Mouse (Mus musculus): ENCODE measurements around the gene Eps8l1. TPM values are rescaled to one million over a fixed set of nuclear protein-coding genes. Genes with fewer than 3 reads are reported as not detected.

The Eps8l1 gene
- total and polyA plus RNA-seq, 3 experiments, result 0.01 to 0.19 TPM; not detected in 1

GRCm38 (mm10) chr7:4449211-4449610 lies 11.3 kb upstream of the Eps8l1 start:
- Histone ChIP-seq H3K27me3 (ENCODE audit: control insufficient read depth in 1 of 2, insufficient read depth in 2 of 2, low read length in 2 of 2) (no peaks in the 10 kb centered on the region; a peak in 1 of 4 replicates), H3K4me1 (ENCODE audit: control insufficient read depth in 1 of 2, insufficient read depth in 2 of 2, low read length in 2 of 2) (peaks cover 0 to 9% of the 10 kb centered on the region in 2 experiments; a peak in 2 of 4 replicates), H3K9me3 (replicated peaks; ENCODE audit: insufficient read depth, low read length) (no peaks in the 10 kb centered on the region), H3K9ac (ENCODE audit: control insufficient read depth, low read depth, low read length, poor library complexity, severe bottlenecking) (no peak overlapping the region), H3K79me2 (ENCODE audit: control insufficient read depth, insufficient read depth, low read length, poor library complexity) (peaks cover 7% of the 10 kb centered on the region), H3K4me3 (ENCODE audit: control insufficient read depth in 1 of 2, insufficient read depth in 1 of 2, low read depth in 2 of 2, low read length in 2 of 2) (no peak overlapping the region), H3K27ac (ENCODE audit: control insufficient read depth, low read depth, low read length) (no peak overlapping the region), H3K36me3 (ENCODE audit: control insufficient read depth in 1 of 2, insufficient read depth in 2 of 2, low read length in 2 of 2) (peaks cover 0 to 5% of the 10 kb centered on the region in 2 experiments; a peak in 2 of 4 replicates)
- TF ChIP-seq HCFC1 (IDR thresholded peaks at IDR 0.05; ENCODE audit: low read depth, low read length) (no peak), GATA1 (IDR thresholded peaks at IDR 0.05; ENCODE audit: low read depth, low read length) (no peak), MAFK (IDR thresholded peaks at IDR 0.05; ENCODE audit: borderline replicate concordance, low read depth, low read length) (no peak), MAX (IDR thresholded peaks at IDR 0.05; ENCODE audit: low read length) (no peak), TBP (IDR thresholded peaks at IDR 0.05; ENCODE audit: low read depth, low read length) (no peak), MAZ (IDR thresholded peaks at IDR 0.05; ENCODE audit: low read depth, low read length) (no peak), POLR2AphosphoS5 (IDR thresholded peaks at IDR 0.05; ENCODE audit: borderline replicate concordance, low read depth, low read length) (no peak), MXI1 (IDR thresholded peaks at IDR 0.05; ENCODE audit: low read depth, low read length) (no peak), SMC3 (IDR thresholded peaks at IDR 0.05; ENCODE audit: low read depth, low read length) (no peak), ETS1 (IDR thresholded peaks at IDR 0.05; ENCODE audit: low read depth, low read length) (no peak), POLR2A (IDR thresholded peaks at IDR 0.05; ENCODE audit: control insufficient read depth in 1 of 2, insufficient read depth in 1 of 2, low read depth in 1 of 2, low read length in 2 of 2, poor library complexity in 1 of 2) (no peak), USF2 (IDR thresholded peaks at IDR 0.05; ENCODE audit: borderline replicate concordance in 1 of 2, insufficient read depth in 1 of 2, low read depth in 1 of 2, low read length in 2 of 2) (no peak), POLR2AphosphoS2 (IDR thresholded peaks at IDR 0.05; ENCODE audit: low read length) (no peak)
- no peak for DNase-seq (ENCODE audit: low read depth, low spot score)

DNA sequence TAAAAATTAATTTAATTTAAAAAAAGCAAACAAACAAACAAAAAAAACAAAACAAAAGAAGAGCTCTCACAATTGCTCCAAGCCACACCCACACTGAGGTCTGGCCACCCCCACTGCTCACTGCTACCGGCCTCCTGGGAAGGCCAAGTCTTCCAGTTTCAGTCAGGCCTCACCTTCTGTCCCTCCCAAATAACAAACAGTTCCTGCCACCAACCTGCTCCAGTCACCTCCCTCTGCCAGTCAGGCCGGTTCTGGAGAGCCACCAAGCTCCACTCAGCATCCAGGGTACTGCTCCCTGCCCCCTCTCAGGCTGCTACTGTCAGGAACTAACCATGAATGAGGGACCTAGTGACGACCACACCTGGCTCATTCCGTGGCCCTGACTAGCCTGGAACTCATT lies 7.8 kb upstream of the Eps8l1 start:
- TF ChIP-seq SMC3 (IDR thresholded peaks at IDR 0.05; ENCODE audit: low read depth, low read length) (no peak), NRF1 (IDR thresholded peaks at IDR 0.05; ENCODE audit: insufficient read depth, low read depth, low read length, poor library complexity, severe bottlenecking) (no peak), SIN3A (IDR thresholded peaks at IDR 0.05; ENCODE audit: low read length) (no peak), E2F4 (IDR thresholded peaks at IDR 0.05; ENCODE audit: borderline replicate concordance, low read depth, low read length) (no peak), RCOR1 (IDR thresholded peaks at IDR 0.05; ENCODE audit: low read depth, low read length) (no peak), MYC (IDR thresholded peaks at IDR 0.05; ENCODE audit: low read depth, low read length) (no peak), MAFK (IDR thresholded peaks at IDR 0.05; ENCODE audit: borderline replicate concordance, low read depth, low read length) (no peak), CHD1 (IDR thresholded peaks at IDR 0.05; ENCODE audit: low read depth, low read length) (no peak)
- Histone ChIP-seq H3K36me3 (ENCODE audit: control insufficient read depth in 1 of 2, insufficient read depth in 2 of 2, low read length in 2 of 2) (peaks cover 0 to 3% of the 10 kb centered on the region in 2 experiments; a peak in 2 of 4 replicates), H3K9ac (ENCODE audit: control insufficient read depth, low read depth, low read length, poor library complexity, severe bottlenecking) (no peak overlapping the region)

More for the DNA sequence above, 7.8 kb upstream of the Eps8l1 start:
- H3K9me3 ChIP-seq (replicated peaks; ENCODE audit: insufficient read depth, low read length), result no peaks in the 10 kb centered on the region
- peaks cover 0 to 2% of the 10 kb centered on the region in 2 experiments; a peak in 1 of 4 replicates for H3K4me1 ChIP-seq (ENCODE audit: control insufficient read depth in 1 of 2, insufficient read depth in 2 of 2, low read length in 2 of 2)
- no peak overlapping the region for H3K27ac ChIP-seq (ENCODE audit: control insufficient read depth, low read depth, low read length)
- no peaks in the 10 kb centered on the region; a peak in 1 of 4 replicates for H3K27me3 ChIP-seq (ENCODE audit: control insufficient read depth in 1 of 2, insufficient read depth in 2 of 2, low read length in 2 of 2)
- no peaks in the 10 kb centered on the region for H3K79me2 ChIP-seq (ENCODE audit: control insufficient read depth, insufficient read depth, low read length, poor library complexity)
- DNase-seq (ENCODE audit: low read depth, low spot score), result no peak
- no peak overlapping the region for H3K4me3 ChIP-seq (ENCODE audit: control insufficient read depth in 1 of 2, insufficient read depth in 1 of 2, low read depth in 2 of 2, low read length in 2 of 2)

All from MEL (cell line).